9 mouse cellular contexts compared by ENCODE assay signal in genomic region chr12:8638411-8639087, GRCm38 (mm10). TPM values are rescaled to one million over a fixed set of nuclear protein-coding genes. Genes with fewer than 3 reads are reported as not detected.
DNase-seq lines count a peak whose midpoint lies in the region; ATAC-seq and TF ChIP-seq lines count a peak whose summit lies in the region.
"Not testable (repeated sequence)": the region's sequence is repeated elsewhere in the genome, so short reads cannot be mapped to it uniquely, and the experiment has no call there.
"Had no signal": no experiment of that assay in that cellular context is flagged by ENCODE, and none has a peak within 500 bp of the region (broad histone marks: within the 10 kb centered on the region; RNA-seq: fewer than 3 reads in every experiment).

No protein-coding gene starts in this region.

- TF ChIP-seq POLR2A in embryonic fibroblast, embryonic 13.5 days (IDR thresholded peaks at IDR 0.05; ENCODE audit: low read depth, low read length): not testable (repeated sequence)

- ATAC-seq in heart, postnatal 0 days (ENCODE audit: insufficient read depth, low read depth); liver, postnatal 0 days: not testable (repeated sequence)

- H3K4me2 ChIP-seq in heart, postnatal 0 days (ENCODE audit: low read depth, low read length); liver, postnatal 0 days (ENCODE audit: low read depth, low read length): not testable (repeated sequence)

- not testable (repeated sequence) for H3K36me3 ChIP-seq in E14TG2a.4 (ENCODE audit: insufficient read depth, low read length); heart, postnatal 0 days (replicated peaks; ENCODE audit: control insufficient read depth, insufficient read depth, low read length); liver, postnatal 0 days (replicated peaks; ENCODE audit: insufficient read depth, low read length)

- TF ChIP-seq CTCF in E14TG2a.4 (conservative IDR thresholded peaks at IDR 0.05; ENCODE audit: low read length): peak; percentile 87
- TF ChIP-seq CTCF in embryonic fibroblast, embryonic 13.5 days (IDR thresholded peaks at IDR 0.05; ENCODE audit: borderline replicate concordance, insufficient read depth, low read length): peak; percentile 81; the same call in 1 of the 2 replicates
- peak; percentile 83 for TF ChIP-seq CTCF in heart, postnatal 0 days (IDR thresholded peaks at IDR 0.05; ENCODE audit: low read depth)
- TF ChIP-seq CTCF in liver, postnatal 0 days (IDR thresholded peaks at IDR 0.05; ENCODE audit: low read depth): peak; percentile 95

- H3K27ac ChIP-seq in embryonic fibroblast, embryonic 13.5 days (ENCODE audit: insufficient read depth, low read length); heart, postnatal 0 days (ENCODE audit: low read depth); liver, postnatal 0 days (ENCODE audit: low read depth): not testable (repeated sequence)

- WGBS in heart, postnatal 0 days: 72% methylated on average over 10 of the region's 10 CpGs
- 68% methylated on average over 10 of the region's 10 CpGs for WGBS in liver, postnatal 0 days (ENCODE audit: insufficient replicate concordance)

- H3K27me3 ChIP-seq in E14TG2a.4 (ENCODE audit: insufficient read depth, low read length); heart, postnatal 0 days (ENCODE audit: control insufficient read depth, insufficient read depth, low read length); liver, postnatal 0 days (ENCODE audit: insufficient read depth, low read length): not testable (repeated sequence)

- not testable (repeated sequence) for H3K4me3 ChIP-seq in E14TG2a.4 (replicated peaks; ENCODE audit: low read length); embryonic fibroblast, embryonic 13.5 days (ENCODE audit: insufficient read depth, low read length); heart, postnatal 0 days (ENCODE audit: low read depth, low read length); liver, postnatal 0 days (ENCODE audit: low read depth, low read length)

- not testable (repeated sequence) for H3K9me3 ChIP-seq in E14TG2a.4 (ENCODE audit: low read length); heart, postnatal 0 days (replicated peaks; ENCODE audit: control insufficient read depth, low read length); liver, postnatal 0 days (ENCODE audit: low read length)

- peak; percentile 89 for DNase-seq in brain, adult 2 months (ENCODE audit: low read depth, low spot score)
- not testable (repeated sequence) for DNase-seq in heart, postnatal 0 days (ENCODE audit: low spot score)
- DNase-seq in layer of hippocampus, adult 11-12 months (ENCODE audit: low spot score): peak; percentile 73
- DNase-seq in liver, postnatal 0 days: peak; percentile 87
- DNase-seq in ovary, postnatal 10 days (ENCODE audit: low spot score): peak; percentile 37
- peak; percentile 68 for DNase-seq in testis, postnatal 14 days (ENCODE audit: low spot score)

- H3K9ac ChIP-seq in heart, postnatal 0 days (replicated peaks; ENCODE audit: low read depth, low read length); liver, postnatal 0 days (replicated peaks): not testable (repeated sequence)

- TF ChIP-seq EP300 in heart, postnatal 0 days (IDR thresholded peaks at IDR 0.05; ENCODE audit: low read depth); liver, postnatal 0 days (IDR thresholded peaks at IDR 0.05; ENCODE audit: low read depth): not testable (repeated sequence)

- peaks cover 17% of the 10 kb centered on the region for H3K4me1 ChIP-seq in E14TG2a.4 (replicated peaks; ENCODE audit: low read depth, low read length)
- not testable (repeated sequence) for H3K4me1 ChIP-seq in embryonic fibroblast, embryonic 13.5 days (ENCODE audit: control insufficient read depth, insufficient read depth, low read length); heart, postnatal 0 days (ENCODE audit: control insufficient read depth, insufficient read depth); liver, postnatal 0 days (ENCODE audit: insufficient read depth)

RNA-seq across cellular contexts. Expression of gene Pum2, which starts 35.4 kb away (rescaled TPM):
- 130 and 145 TPM in 2 replicates for polyA plus RNA-seq in embryonic fibroblast, embryonic 13.5 days (2011; ENCODE audit: insufficient read length, low read depth, missing spikeins)
- 100 TPM in 2 replicates for total RNA-seq in heart, postnatal 0 days (2014; rRNA removed; ENCODE audit: low replicate concordance)
- polyA plus RNA-seq in heart, postnatal 0 days (2015; fragmentation: Nextera tagmentation; extraction: Ambion mirVana): 18.6 and 20.9 TPM in 2 replicates
- 11.7 and 11.9 TPM in 2 replicates for polyA plus RNA-seq in liver, postnatal 0 days (2015; fragmentation: Nextera tagmentation; extraction: Ambion mirVana)

RNA-seq across cellular contexts. Expression of gene Slc7a15, which starts 39.7 kb away (rescaled TPM):
- not detected in 2 replicates for polyA plus RNA-seq in embryonic fibroblast, embryonic 13.5 days (2011; ENCODE audit: insufficient read length, low read depth, missing spikeins)
- total RNA-seq in heart, postnatal 0 days (2014; rRNA removed; ENCODE audit: low replicate concordance): not detected in 2 replicates
- polyA plus RNA-seq in heart, postnatal 0 days (2015; fragmentation: Nextera tagmentation; extraction: Ambion mirVana): 0.05 TPM in 1 of 2 replicates, not detected in the other
- 0.39 and 0.49 TPM in 2 replicates for polyA plus RNA-seq in liver, postnatal 0 days (2015; fragmentation: Nextera tagmentation; extraction: Ambion mirVana)
- polyA plus RNA-seq: limb, embryonic 13.5 days had no signal
